Mouse (Mus musculus) intestine, postnatal 0 days (tissue): Measurements from ENCODE around the gene Rab7. TPM values are rescaled to one million over a fixed set of nuclear protein-coding genes. Genes with fewer than 3 reads are reported as not detected.

Experiments used
- ATAC-seq: fragments of 200-750 bp; cut with Nextera tagmentation; 2 replicates; pipeline ENCODE4 v1.8.0; 2017; ENCODE audit warnings: mild to moderate bottlenecking, moderate TSS enrichment, moderate library complexity
- H3K27ac ChIP-seq: fragments of 300-500 bp; sonication (generic); 2 replicates; pipeline ENCODE4 v1.5.1; 2014; ENCODE audit warnings: mild to moderate bottlenecking, low read depth, low read length, moderate library complexity
- H3K27me3 ChIP-seq: fragments of 300-500 bp; sonication (generic); replicated peaks from 2 replicates; pipeline ENCODE4 v1.6.1; 2014; ENCODE audit warnings: low read length, mixed read lengths; ENCODE audit not compliant: control insufficient read depth, insufficient read depth
- H3K36me3 ChIP-seq: fragments of 300-500 bp; sonication (generic); 2 replicates; pipeline ENCODE4 v1.6.1; 2014; ENCODE audit warnings: mild to moderate bottlenecking, moderate library complexity; ENCODE audit not compliant: control insufficient read depth, insufficient read depth
- H3K4me1 ChIP-seq: fragments of 300-500 bp; sonication (generic); replicated peaks from 2 replicates; pipeline ENCODE4 v1.6.1; 2014; ENCODE audit warnings: antibody characterized with exemption, low read length, mixed read lengths; ENCODE audit not compliant: control insufficient read depth, insufficient read depth
- H3K4me2 ChIP-seq: fragments of 300-500 bp; sonication (generic); replicated peaks from 2 replicates; pipeline ENCODE4 v1.6.1; 2014; ENCODE audit warnings: low read depth, mild to moderate bottlenecking, moderate library complexity
- H3K4me3 ChIP-seq: fragments of 300-500 bp; sonication (generic); 2 replicates; pipeline ENCODE4 v1.5.1; 2014; ENCODE audit warnings: low read depth, low read length
- H3K9ac ChIP-seq: fragments of 300-500 bp; sonication (generic); 2 replicates; pipeline ENCODE4 v1.6.1; 2014; ENCODE audit warnings: mild to moderate bottlenecking, low read depth, low read length
- H3K9me3 ChIP-seq: fragments of 300-500 bp; sonication (generic); 2 replicates; pipeline ENCODE4 v1.6.1; 2016; ENCODE audit warnings: mixed run types; ENCODE audit not compliant: control insufficient read depth
- CTCF ChIP-seq: sonication (generic); IDR thresholded peaks from 2 replicates; pipeline ENCODE4 v1.5.1; 2016; ENCODE audit warnings: low read depth, mild to moderate bottlenecking, control low read depth, antibody characterized with exemption, moderate library complexity
- WGBS: fragments of 180-500 bp; shearing (Covaris S2); extraction: QIAGEN DNeasy Blood & Tissue Kit; methylation state at CpG from one replicate; pipeline ENCODE4 v1.1.7; 2014; 5-methylcytosine and 5-hydroxymethylcytosine counted together
- polyA plus RNA-seq: library from polyadenylated mRNA; unstranded; fragments of >200 nt; fragmentation: Nextera tagmentation; extraction: Ambion mirVana; gene quantifications from 2 replicates; pipeline ENCODE4 v1.2.1, GENCODE M21; 2015

Gene Rab7
- polyA plus RNA-seq, 1 experiment from 2014 or later = 226 TPM

DNA sequence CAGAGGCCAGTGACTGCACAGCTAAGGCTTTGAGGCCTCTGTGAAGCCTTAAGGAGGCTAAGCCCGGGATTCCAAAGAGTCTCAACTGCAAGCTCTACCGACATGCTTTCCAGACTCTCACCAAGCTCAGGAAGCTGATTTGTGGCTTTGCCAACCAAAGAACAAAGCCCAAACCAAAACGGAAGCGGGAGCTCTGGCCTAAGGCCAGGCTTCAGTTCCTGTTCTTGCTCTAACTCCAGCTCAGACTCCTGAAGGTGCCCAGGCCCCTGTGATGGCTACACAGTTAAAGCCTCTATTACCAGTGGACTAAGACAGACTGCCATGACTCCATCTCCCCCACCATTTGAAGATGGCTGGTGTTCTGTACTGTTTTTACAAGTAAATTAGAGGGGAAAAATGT lies 20.0 kb upstream of the Rab7 start:
- 62% methylated on average over 4 of the region's 4 CpGs for WGBS
- H3K27me3 ChIP-seq = no peaks in the 10 kb centered on the region
- no peak overlapping the region for H3K4me2 ChIP-seq
- no peaks in the 10 kb centered on the region for H3K9me3 ChIP-seq
- no peak for ATAC-seq
- H3K4me3 ChIP-seq = no peak overlapping the region
- no peaks in the 10 kb centered on the region for H3K36me3 ChIP-seq
- no peak overlapping the region for H3K9ac ChIP-seq
- H3K4me1 ChIP-seq = no peaks in the 10 kb centered on the region
- TF ChIP-seq CTCF = no peak
- H3K27ac ChIP-seq = no peak overlapping the region

DNA sequence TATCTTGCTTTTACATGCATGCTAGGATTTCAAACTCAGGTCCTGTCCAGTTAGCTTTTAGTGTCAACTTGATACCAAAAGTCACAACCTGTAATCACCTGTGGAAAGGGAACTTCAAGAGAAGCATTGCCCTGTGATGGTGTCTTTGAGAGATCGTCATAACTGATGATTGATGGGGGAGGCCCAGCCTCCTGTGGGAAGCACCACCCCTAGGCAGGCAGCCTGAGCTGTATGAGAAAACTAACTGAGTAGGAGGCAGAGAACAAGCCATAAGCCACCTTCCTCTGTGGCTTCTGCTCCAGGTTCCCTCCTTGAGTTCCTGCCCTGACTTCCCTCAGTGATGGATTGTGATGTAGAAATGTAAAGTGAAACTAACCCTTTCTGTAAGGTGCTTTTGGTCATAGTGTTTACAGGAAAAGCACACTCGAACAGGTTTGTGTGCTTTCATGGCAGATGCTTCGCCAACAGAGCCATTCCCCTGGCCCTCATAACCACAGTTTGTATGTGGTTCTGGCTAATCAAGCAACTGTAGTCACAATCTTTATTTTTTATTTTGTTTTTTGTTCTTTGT lies 19.1 kb upstream of the Rab7 start:
- Histone ChIP-seq H3K27me3 (no peaks in the 10 kb centered on the region), H3K9ac (no peak overlapping the region), H3K27ac (no peak overlapping the region), H3K36me3 (no peaks in the 10 kb centered on the region), H3K4me3 (no peak overlapping the region), H3K9me3 (no peaks in the 10 kb centered on the region), H3K4me2 (no peak overlapping the region), H3K4me1 (no peaks in the 10 kb centered on the region)
- ATAC-seq = no peak
- TF ChIP-seq CTCF = no peak
- 72% methylated on average over 3 of the region's 3 CpGs for WGBS

DNA sequence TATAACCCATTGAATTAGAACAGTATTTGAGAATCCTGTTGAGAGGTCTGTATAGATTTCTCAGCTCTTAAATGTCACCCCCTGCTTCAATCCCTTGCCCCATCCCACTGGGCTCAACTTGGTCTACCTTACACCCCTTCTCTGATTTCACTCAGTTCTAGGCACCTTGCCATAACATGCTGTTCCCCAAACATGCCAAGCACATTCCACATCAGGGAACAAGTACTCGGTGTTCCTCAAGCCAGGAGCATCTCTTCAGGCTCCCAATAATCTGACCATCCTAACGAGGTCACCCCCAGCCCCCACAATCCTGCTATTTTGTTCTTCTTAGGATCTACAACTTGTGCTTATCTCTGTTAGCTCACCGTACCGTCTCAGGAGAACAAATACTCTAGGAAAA lies 17.3 kb upstream of the Rab7 start:
- Histone ChIP-seq H3K4me1 (no peaks in the 10 kb centered on the region), H3K4me3 (no peak overlapping the region), H3K9me3 (no peaks in the 10 kb centered on the region), H3K27me3 (no peaks in the 10 kb centered on the region), H3K4me2 (no peak overlapping the region), H3K36me3 (no peaks in the 10 kb centered on the region), H3K27ac (no peak overlapping the region), H3K9ac (no peak overlapping the region)
- no peak for ATAC-seq
- 70% methylated on average over 4 of the region's 4 CpGs for WGBS
- TF ChIP-seq CTCF = no peak

DNA sequence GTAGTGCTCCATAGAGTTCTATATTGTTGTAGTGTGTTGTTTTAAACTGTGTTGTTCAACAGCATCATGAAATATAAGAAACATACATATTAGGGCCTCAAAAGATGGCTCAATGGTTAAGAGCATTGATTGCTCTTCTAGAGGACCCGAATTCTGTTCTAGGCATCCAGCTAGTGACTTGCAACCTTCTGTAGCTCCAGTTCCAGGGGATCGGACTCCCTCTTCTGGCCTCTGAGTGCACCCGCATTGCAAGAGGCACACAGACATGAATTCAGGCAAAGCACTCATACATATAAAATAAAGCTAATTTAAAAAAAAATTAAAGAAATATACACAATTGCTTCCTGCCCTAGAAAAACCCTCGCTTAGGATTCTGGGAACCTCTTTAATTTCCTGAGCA lies 16.3 kb upstream of the Rab7 start:
- Histone ChIP-seq H3K9ac (no peak overlapping the region), H3K4me3 (no peak overlapping the region), H3K4me2 (no peak overlapping the region), H3K27me3 (no peaks in the 10 kb centered on the region), H3K36me3 (no peaks in the 10 kb centered on the region), H3K9me3 (no peaks in the 10 kb centered on the region), H3K4me1 (no peaks in the 10 kb centered on the region; the same call in 1 of the 2 replicates), H3K27ac (no peak overlapping the region)
- WGBS = 86% methylated on average over 4 of the region's 4 CpGs
- no peak for ATAC-seq
- peak; percentile 19; the same call in 1 of the 2 replicates for TF ChIP-seq CTCF

DNA sequence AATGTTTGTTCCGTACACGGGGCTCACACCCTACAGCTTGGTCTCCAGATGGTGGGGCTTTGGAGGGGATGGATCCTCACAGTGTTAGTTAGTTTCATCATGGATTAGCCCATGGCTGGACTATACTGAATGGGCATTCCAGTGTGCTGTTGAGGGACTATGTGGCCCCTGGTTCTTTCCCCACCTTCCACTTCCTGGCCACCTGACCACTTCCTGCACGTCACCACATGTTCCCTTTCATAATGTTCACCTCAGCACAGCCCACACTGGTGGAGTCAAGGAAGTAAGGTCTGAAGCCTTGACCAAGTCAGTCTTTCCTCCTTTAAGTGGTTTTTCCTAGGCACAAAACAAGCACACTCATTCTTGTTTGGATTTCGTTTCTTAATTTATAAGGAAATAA lies 15.5 kb upstream of the Rab7 start:
- no peak overlapping the region for H3K27ac ChIP-seq
- no peak for TF ChIP-seq CTCF
- H3K9me3 ChIP-seq = no peaks in the 10 kb centered on the region
- H3K9ac ChIP-seq = no peak overlapping the region
- WGBS = 81% methylated on average over 4 of the region's 4 CpGs
- H3K4me2 ChIP-seq = no peak overlapping the region
- no peak overlapping the region for H3K4me3 ChIP-seq
- no peaks in the 10 kb centered on the region for H3K36me3 ChIP-seq
- no peaks in the 10 kb centered on the region for H3K27me3 ChIP-seq
- ATAC-seq = no peak
- no peaks in the 10 kb centered on the region; the same call in 1 of the 2 replicates for H3K4me1 ChIP-seq

DNA sequence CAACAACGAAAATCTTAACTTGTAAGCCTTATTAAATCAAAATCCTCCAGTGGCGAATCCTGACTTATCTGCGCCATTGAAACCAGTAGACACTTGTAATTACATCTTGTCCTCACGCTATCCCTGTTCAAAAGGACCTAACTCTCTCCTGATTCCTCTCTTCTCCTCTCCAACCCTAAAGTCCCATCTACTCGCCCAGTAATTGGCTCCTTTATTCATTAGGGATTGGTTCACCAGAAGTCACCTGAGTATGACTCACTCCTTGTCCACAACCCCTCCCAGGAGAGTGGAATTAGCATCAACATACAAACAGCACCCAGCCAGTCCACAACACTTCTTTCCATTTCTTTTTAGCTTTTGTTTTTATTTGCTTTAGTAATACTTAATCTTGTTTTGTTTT lies 14.8 kb upstream of the Rab7 start:
- no peaks in the 10 kb centered on the region for H3K36me3 ChIP-seq
- H3K27ac ChIP-seq = no peak overlapping the region
- no peaks in the 10 kb centered on the region; the same call in 1 of the 2 replicates for H3K4me1 ChIP-seq
- no peak for TF ChIP-seq CTCF
- no peaks in the 10 kb centered on the region for H3K27me3 ChIP-seq
- WGBS = 88% methylated on average over 5 of the region's 5 CpGs
- no peak overlapping the region for H3K4me2 ChIP-seq
- H3K9me3 ChIP-seq = no peaks in the 10 kb centered on the region
- H3K9ac ChIP-seq = no peak overlapping the region
- ATAC-seq = no peak
- H3K4me3 ChIP-seq = no peak overlapping the region

DNA sequence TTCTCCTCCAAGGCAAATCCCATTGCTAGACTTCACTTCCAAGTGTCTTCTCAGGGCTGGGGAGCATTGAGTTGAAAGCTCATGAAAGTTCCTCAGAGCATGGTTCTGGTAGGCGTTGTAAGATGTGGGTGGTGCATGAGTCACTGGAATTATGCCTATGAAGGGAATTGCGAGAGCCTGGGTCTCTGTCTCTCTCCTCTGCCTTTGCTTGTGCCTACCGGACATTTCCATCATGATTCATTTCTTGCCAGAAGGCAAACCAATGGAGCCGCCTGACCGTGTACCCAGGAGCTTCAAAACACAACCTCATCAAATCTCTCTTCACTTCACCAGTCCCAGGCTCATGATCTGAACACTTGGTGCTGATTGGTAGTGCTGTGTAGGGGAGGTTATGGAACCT lies 11.8 kb upstream of the Rab7 start:
- no peaks in the 10 kb centered on the region for H3K36me3 ChIP-seq
- H3K4me2 ChIP-seq = no peak overlapping the region
- no peak overlapping the region for H3K4me3 ChIP-seq
- H3K4me1 ChIP-seq = peaks cover 6% of the 10 kb centered on the region; the same call in 1 of the 2 replicates
- 85% methylated on average over 5 of the region's 5 CpGs for WGBS
- no peaks in the 10 kb centered on the region for H3K27me3 ChIP-seq
- no peak for TF ChIP-seq CTCF
- H3K27ac ChIP-seq = no peak overlapping the region
- ATAC-seq = no peak
- H3K9me3 ChIP-seq = no peaks in the 10 kb centered on the region
- H3K9ac ChIP-seq = no peak overlapping the region
